Mouse (Mus musculus) lung, embryonic 14.5 days (tissue): ENCODE results near the gene Eno1. TPM values are rescaled to one million over a fixed set of nuclear protein-coding genes. Genes with fewer than 3 reads are reported as not detected.
A peak's percentile ranks its signal among the peaks of the same experiment; 100 is the strongest.

Source experiments
- ATAC-seq: fragments of 200-750 bp; cut with Nextera tagmentation; 2 replicates; pipeline ENCODE4 v1.8.0; 2017; ENCODE audit warnings: mild to moderate bottlenecking, moderate TSS enrichment, moderate library complexity; ENCODE audit not compliant: insufficient read depth
- DNase-seq: peaks from one replicate; pipeline ENCODE4 v3.0.0-alpha.2; 2015
- H3K27ac ChIP-seq: fragments of 300-500 bp; sonication (generic); 2 replicates; pipeline ENCODE4 v1.5.1; 2014; ENCODE audit warnings: low read depth, mild to moderate bottlenecking, moderate library complexity
- H3K27me3 ChIP-seq: fragments of 300-500 bp; sonication (generic); 2 replicates; pipeline ENCODE4 v1.6.1; 2014; ENCODE audit warnings: low read length, control low read depth; ENCODE audit not compliant: insufficient read depth
- H3K36me3 ChIP-seq: fragments of 300-500 bp; sonication (generic); 2 replicates; pipeline ENCODE4 v1.6.1; 2014; ENCODE audit warnings: control low read depth; ENCODE audit not compliant: insufficient read depth
- H3K4me1 ChIP-seq: fragments of 300-500 bp; sonication (generic); 2 replicates; pipeline ENCODE4 v1.6.1; 2014; ENCODE audit warnings: antibody characterized with exemption, control low read depth; ENCODE audit not compliant: insufficient read depth
- H3K4me2 ChIP-seq: fragments of 300-500 bp; sonication (generic); 2 replicates; pipeline ENCODE4 v1.6.1; 2014; ENCODE audit warnings: mild to moderate bottlenecking
- H3K4me3 ChIP-seq: fragments of 300-500 bp; sonication (generic); 2 replicates; pipeline ENCODE4 v1.5.1; 2014; ENCODE audit warnings: low read depth, low read length
- H3K9ac ChIP-seq: fragments of 300-500 bp; sonication (generic); 2 replicates; pipeline ENCODE4 v1.6.1; 2014
- H3K9me3 ChIP-seq: fragments of 300-500 bp; sonication (generic); 2 replicates; pipeline ENCODE4 v1.6.1; 2016; ENCODE audit warnings: low read depth, low read length, control low read depth
- CTCF ChIP-seq: IDR thresholded peaks from 2 replicates; pipeline ENCODE4 v1.5.1; 2016; ENCODE audit warnings: antibody characterized with exemption, low read depth
- WGBS: fragments of 180-500 bp; shearing (Covaris S2); extraction: QIAGEN DNeasy Blood & Tissue Kit; methylation state at CpG from one replicate; pipeline ENCODE4 v1.1.7; 2014; 5-methylcytosine and 5-hydroxymethylcytosine counted together
- polyA plus RNA-seq: library from polyadenylated mRNA; unstranded; fragments of >200 nt; fragmentation: Nextera tagmentation; extraction: Ambion mirVana; gene quantifications from 2 replicates; pipeline ENCODE4 v1.2.1, GENCODE M21; 2014

Eno1 gene
- polyA plus RNA-seq, 1 experiment from 2014 or later: 1,952 TPM

GRCm38 (mm10) chr4:150204877-150205276, 31.6 kb upstream of the Eno1 start:
- no peak for TF ChIP-seq CTCF
- Histone ChIP-seq H3K4me2 (no peak overlapping the region), H3K27ac (no peak overlapping the region), H3K9ac (no peak overlapping the region), H3K9me3 (no peaks in the 10 kb centered on the region), H3K4me3 (no peak overlapping the region), H3K27me3 (no peaks in the 10 kb centered on the region), H3K4me1 (no peaks in the 10 kb centered on the region), H3K36me3 (no peaks in the 10 kb centered on the region)
- ATAC-seq (no peak), DNase-seq (no peak)
- 64% methylated on average over 3 of the region's 3 CpGs for WGBS

- WGBS: 92% methylated on average over 5 of the region's 5 CpGs
- Histone ChIP-seq H3K4me3 (no peak overlapping the region), H3K9me3 (no peaks in the 10 kb centered on the region), H3K9ac (no peak overlapping the region), H3K36me3 (no peaks in the 10 kb centered on the region), H3K4me2 (no peak overlapping the region), H3K27me3 (no peaks in the 10 kb centered on the region), H3K4me1 (no peaks in the 10 kb centered on the region), H3K27ac (no peak overlapping the region)
- no peak for TF ChIP-seq CTCF
- ATAC-seq: no peak
- no peak for DNase-seq
These were observed 26.8 kb upstream of the Eno1 start for GRCm38 (mm10) chr4:150209751-150210150.

GRCm38 (mm10) chr4:150210306-150210705, 26.2 kb upstream of the Eno1 start:
- 80% methylated on average over 8 of the region's 8 CpGs for WGBS
- ATAC-seq (no peak), DNase-seq (no peak)
- Histone ChIP-seq H3K36me3 (no peaks in the 10 kb centered on the region), H3K9ac (no peak overlapping the region), H3K4me2 (no peak overlapping the region), H3K9me3 (no peaks in the 10 kb centered on the region), H3K27ac (no peak overlapping the region), H3K4me1 (no peaks in the 10 kb centered on the region), H3K27me3 (no peaks in the 10 kb centered on the region), H3K4me3 (no peak overlapping the region)
- TF ChIP-seq CTCF: no peak

GRCm38 (mm10) chr4:150211930-150212552, 24.5 kb upstream of the Eno1 start:
- H3K9ac ChIP-seq: no peak overlapping the region
- no peaks in the 10 kb centered on the region for H3K9me3 ChIP-seq
- peak overlapping the region; percentile 28 for H3K4me3 ChIP-seq
- peak overlapping the region; percentile 27; the same call in 1 of the 2 replicates for H3K27ac ChIP-seq
- H3K36me3 ChIP-seq: no peaks in the 10 kb centered on the region
- no peaks in the 10 kb centered on the region for H3K27me3 ChIP-seq
- ATAC-seq (peak; percentile 3; the same call in 1 of the 2 replicates), DNase-seq (no peak)
- H3K4me2 ChIP-seq: peak overlapping the region; percentile 60
- no peak for TF ChIP-seq CTCF
- no peaks in the 10 kb centered on the region for H3K4me1 ChIP-seq
- WGBS: 51% methylated on average over 10 of the region's 10 CpGs

- H3K4me1 ChIP-seq: no peaks in the 10 kb centered on the region
- H3K27me3 ChIP-seq: no peaks in the 10 kb centered on the region
- no peaks in the 10 kb centered on the region for H3K36me3 ChIP-seq
- DNase-seq (peak; percentile 91), ATAC-seq (peak; percentile 96)
- H3K9ac ChIP-seq: peak overlapping the region; percentile 48
- TF ChIP-seq CTCF: no peak
- H3K4me3 ChIP-seq: peak overlapping the region; percentile 28
- H3K27ac ChIP-seq: peak overlapping the region; percentile 40; the same call in 1 of the 2 replicates
- whole genome bisulfite sequencing: 3% methylated on average over 15 of the region's 15 CpGs
- no peaks in the 10 kb centered on the region for H3K9me3 ChIP-seq
- peak overlapping the region; percentile 60 for H3K4me2 ChIP-seq
These were observed 24.0 kb upstream of the Eno1 start for GRCm38 (mm10) chr4:150212553-150212971.

- Histone ChIP-seq H3K4me3 (no peak overlapping the region), H3K4me1 (no peaks in the 10 kb centered on the region), H3K27me3 (no peaks in the 10 kb centered on the region), H3K36me3 (no peaks in the 10 kb centered on the region), H3K9me3 (no peaks in the 10 kb centered on the region), H3K27ac (no peak overlapping the region), H3K4me2 (no peak overlapping the region), H3K9ac (no peak overlapping the region)
- ATAC-seq: no peak
- peak; percentile 52 for TF ChIP-seq CTCF
- no peak for DNase-seq
- 34% methylated on average over 5 of the region's 5 CpGs for WGBS
These were observed 22.6 kb upstream of the Eno1 start for GRCm38 (mm10) chr4:150213910-150214309.

- H3K9me3 ChIP-seq: no peaks in the 10 kb centered on the region
- WGBS: 68% methylated on average over 6 of the region's 6 CpGs
- DNase-seq: no peak
These were observed 20.1 kb upstream of the Eno1 start for GRCm38 (mm10) chr4:150216423-150216822.

More at GRCm38 (mm10) chr4:150216423-150216822, 20.1 kb upstream of the Eno1 start:
- Histone ChIP-seq H3K4me3 (no peak overlapping the region), H3K27ac (no peak overlapping the region), H3K4me2 (no peak overlapping the region), H3K27me3 (no peaks in the 10 kb centered on the region), H3K4me1 (peaks cover 2% of the 10 kb centered on the region; the same call in 1 of the 2 replicates), H3K9ac (no peak overlapping the region), H3K36me3 (no peaks in the 10 kb centered on the region)
- ATAC-seq: no peak
- no peak for TF ChIP-seq CTCF
